Mouse (Mus musculus) sigmoid colon, adult 10 weeks (tissue): ENCODE results near the gene Gskip. TPM values are rescaled to one million over a fixed set of nuclear protein-coding genes. Genes with fewer than 3 reads are reported as not detected.

Experiments
- polyA plus RNA-seq: library from polyadenylated mRNA; stranded (reverse); fragments of 350-450 nt; fragmentation: Illumina TruSeq; extraction: RNeasy Lipid Tissue Mini Kit (QIAGEN cat#74804); gene quantifications from one replicate; pipeline ENCODE4 v1.2.3, GENCODE M21; 2014; ENCODE audit warnings: low read depth, low replicate concordance

Gskip gene
- 37.4 TPM for polyA plus RNA-seq

DNA sequence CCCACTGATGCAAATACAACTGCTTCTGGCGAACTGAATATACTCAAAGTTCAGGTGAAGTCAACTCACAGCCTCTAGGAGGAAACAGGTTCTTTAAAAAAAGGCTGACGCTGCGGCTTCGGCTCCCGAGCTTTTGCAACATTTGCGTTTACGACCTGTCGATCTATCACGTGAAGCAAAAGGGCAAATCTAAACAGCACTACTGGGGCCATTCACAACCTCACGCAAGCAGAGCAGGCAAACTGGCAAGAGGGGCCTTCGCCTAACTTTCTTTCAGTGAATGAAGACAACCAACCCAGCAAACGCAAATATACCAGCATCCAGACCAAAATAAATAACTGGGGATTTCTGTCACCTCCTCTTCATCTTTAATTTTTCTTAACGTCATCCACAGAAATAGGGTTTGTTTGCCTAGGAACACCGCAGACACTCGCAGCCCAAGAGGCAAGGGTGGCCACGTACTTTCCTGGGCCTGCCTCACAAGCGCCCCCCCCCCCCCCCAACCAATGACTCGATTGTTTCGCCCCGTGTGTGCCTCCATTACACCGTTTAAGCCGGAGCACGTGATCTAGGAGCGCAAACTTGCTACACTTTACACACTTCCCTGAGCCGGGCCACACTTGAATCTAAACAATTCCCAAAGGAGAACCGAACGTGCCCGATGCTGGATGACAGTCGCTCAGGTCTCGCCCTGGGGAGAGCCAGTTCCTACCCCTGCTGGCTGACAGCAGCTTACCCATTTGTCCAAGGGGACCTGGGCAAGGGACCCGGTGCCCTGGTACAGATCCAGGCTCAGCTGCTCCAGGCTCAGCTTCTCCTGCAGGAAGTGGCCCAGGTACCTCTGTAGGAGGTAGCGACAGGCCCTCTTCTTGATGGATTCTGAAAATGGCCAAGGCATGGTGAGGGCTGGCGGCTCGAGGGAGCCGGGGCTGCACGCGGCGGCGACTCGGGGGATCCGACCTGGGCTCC, at the start of gene Gskip:
TSS of gene Gskip (plus strand) at position 897 of the 969 bp plus-strand sequence.

DNA sequence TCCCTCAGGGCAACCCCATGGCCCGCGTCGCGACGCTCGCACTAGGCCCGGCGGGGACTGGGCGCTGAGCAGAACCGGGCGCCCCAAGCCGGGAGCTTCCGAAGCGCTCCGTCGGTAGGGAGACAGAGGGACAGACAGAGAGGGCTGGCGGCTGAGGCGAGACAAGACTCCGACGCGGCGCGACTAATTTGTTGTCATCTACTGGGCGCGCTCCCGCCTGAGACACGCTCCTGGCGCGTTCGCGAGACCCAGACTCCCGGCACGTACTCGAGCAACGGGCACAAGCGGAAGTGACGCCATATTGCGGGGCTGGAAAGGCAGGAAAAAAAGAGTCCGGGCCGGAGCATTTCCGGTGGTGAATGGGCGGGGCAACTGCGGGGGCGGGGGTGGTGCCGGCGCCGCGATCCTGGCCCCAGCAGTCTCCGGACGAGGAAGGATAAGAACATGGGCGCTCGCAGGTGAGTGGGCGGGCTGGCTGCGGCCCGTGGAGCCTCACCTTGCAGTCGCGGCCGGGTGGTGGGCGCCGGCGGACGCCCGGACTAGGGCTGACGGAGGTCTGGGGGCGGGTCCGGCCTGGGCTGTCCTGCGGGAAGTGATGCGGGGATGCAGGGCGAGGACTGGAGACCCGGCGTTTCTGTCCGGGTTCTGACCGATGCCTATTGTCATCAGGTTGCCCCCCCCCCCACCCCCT, 517 bp downstream of the Gskip start, which contains the start of gene Atg2b:
TSS of gene Atg2b (minus strand) at position 211 of the 691 bp plus-strand sequence.

DNA sequence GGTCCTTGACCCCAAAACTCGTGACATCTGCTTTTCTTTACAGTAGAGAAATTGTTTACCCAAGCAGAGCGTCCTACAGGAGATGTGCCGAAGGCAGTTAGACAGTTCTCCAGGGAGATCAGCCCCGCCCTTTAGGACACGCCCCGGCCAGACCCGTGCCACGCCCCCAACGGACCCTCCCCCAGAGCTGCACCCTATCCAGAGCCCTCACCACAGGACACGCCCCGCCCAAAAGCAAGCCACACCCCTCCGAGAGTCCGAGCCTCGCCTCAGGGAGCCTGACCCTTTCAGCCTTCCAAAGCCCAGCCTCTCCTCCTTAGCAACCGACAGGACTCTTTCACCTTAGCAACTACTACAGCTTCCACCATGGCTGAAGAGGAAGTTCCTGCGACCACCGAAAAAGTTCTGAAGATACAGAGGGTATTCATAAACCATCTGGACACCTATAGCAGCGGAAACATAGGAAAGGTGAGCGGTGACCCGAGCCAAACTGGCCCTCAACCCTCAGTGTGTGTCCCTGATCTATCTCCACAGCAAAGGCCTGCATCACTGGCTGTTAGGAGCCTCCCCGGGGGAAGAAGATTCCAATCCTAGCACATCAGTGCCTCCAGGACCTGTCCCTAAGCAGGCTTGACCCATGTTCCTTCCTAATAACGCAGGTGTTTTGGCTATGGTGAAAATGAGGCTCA, 21.3 kb downstream of the Gskip start, which contains the start of gene Ak7:
TSS of gene Ak7 (plus strand) at position 178 of the 689 bp plus-strand sequence.

Other genes with a start within 250 kb of the Gskip start
- gene D430019H16Rik, start 231.0 kb upstream of the Gskip start, polyA plus RNA-seq, result 1.0 TPM
- gene Bdkrb2, start 121.6 kb upstream of the Gskip start, polyA plus RNA-seq, result 3.5 TPM
- gene Bdkrb1, start 81.7 kb upstream of the Gskip start, polyA plus RNA-seq, result not detected
- gene Atg2b, start 382 bp downstream of the Gskip start, polyA plus RNA-seq, result 10.5 TPM
- gene Ak7, start 21.1 kb downstream of the Gskip start, polyA plus RNA-seq, result 0.63 TPM
- 603 TPM for gene Papola, start 99.9 kb downstream of the Gskip start, polyA plus RNA-seq